In genomic region chr6:112471644-112472043, GRCm38 (mm10) we compare ENCODE assay signal across 27 mouse cellular contexts. TPM values are rescaled to one million over a fixed set of nuclear protein-coding genes. Genes with fewer than 3 reads are reported as not detected.
DNase-seq lines count a peak whose midpoint lies in the region; ATAC-seq and TF ChIP-seq lines count a peak whose summit lies in the region.
"Had no signal": no experiment of that assay in that cellular context is flagged by ENCODE, and none has a peak within 500 bp of the region (broad histone marks: within the 10 kb centered on the region; RNA-seq: fewer than 3 reads in every experiment).

No protein-coding gene starts in this region.

- no peaks in the 10 kb centered on the region for H3K9me3 ChIP-seq in kidney, embryonic 16.5 days (ENCODE audit: low read length)
- H3K9me3 ChIP-seq in G1E (replicated peaks): peaks cover 51% of the 10 kb centered on the region
- H3K9me3 ChIP-seq: forebrain, embryonic 10.5 days; forebrain, embryonic 13.5 days; heart, embryonic 10.5 days; heart, embryonic 13.5 days; hindbrain, embryonic 12.5 days; intestine, embryonic 15.5 days had no signal

- H3K27ac ChIP-seq in kidney, embryonic 16.5 days (ENCODE audit: low read length): peak overlapping the region; percentile 55; the same call in 1 of the 2 replicates
- H3K27ac ChIP-seq: forebrain, embryonic 10.5 days; forebrain, embryonic 13.5 days; heart, adult 2 months; heart, embryonic 10.5 days; heart, embryonic 13.5 days; hindbrain, embryonic 12.5 days; intestine, embryonic 15.5 days had no signal

- WGBS in kidney, embryonic 16.5 days: 71% methylated on average over 4 of the region's 4 CpGs

- no peaks in the 10 kb centered on the region for H3K36me3 ChIP-seq in kidney, embryonic 16.5 days (ENCODE audit: insufficient read depth, low read length)
- no peaks in the 10 kb centered on the region for H3K36me3 ChIP-seq in G1E (replicated peaks)
- H3K36me3 ChIP-seq: forebrain, embryonic 10.5 days; hindbrain, embryonic 12.5 days; intestine, embryonic 15.5 days had no signal

- no peak for ATAC-seq in kidney, embryonic 16.5 days (ENCODE audit: low FRiP score, low TSS enrichment)
- ATAC-seq in G1E (ENCODE audit: extremely low read depth, insufficient number of reproducible peaks, low FRiP score, poor library complexity, severe bottlenecking): no peak
- peak; percentile 77 for ATAC-seq in granulocyte monocyte progenitor cell, adult 5-6 weeks (replicated peaks; ENCODE audit: poor library complexity, severe bottlenecking)
- ATAC-seq in megakaryocyte progenitor cell, adult 5-6 weeks (replicated peaks; ENCODE audit: poor library complexity): peak; percentile 55
- ATAC-seq: forebrain, embryonic 13.5 days; forebrain, embryonic 16.5 days; hindbrain, embryonic 16.5 days; intestine, embryonic 15.5 days; Patski had no signal

- DNase-seq in kidney, adult 11 months: no peak
- DNase-seq in G1E (ENCODE audit: low spot score): no peak
- DNase-seq in urinary bladder, postnatal 25 days (ENCODE audit: low spot score): no peak
- no peak for DNase-seq in cerebellum, adult 9-10 months
- DNase-seq: adrenal gland, adult 2 months; adrenal gland, postnatal 14 days; cerebellum, adult 11 months; cerebellum, adult 2 months; cerebellum, postnatal 10 days; cerebellum, postnatal 36 days; gastrocnemius, postnatal 25 days; heart, adult 2 months; heart, postnatal 14 days; heart, postnatal 4 days had no signal

- no peaks in the 10 kb centered on the region for H3K27me3 ChIP-seq in kidney, embryonic 16.5 days (ENCODE audit: insufficient read depth, low read length)
- H3K27me3 ChIP-seq in G1E (ENCODE audit: insufficient read depth, low read length): no peaks in the 10 kb centered on the region
- H3K27me3 ChIP-seq: forebrain, embryonic 13.5 days; heart, embryonic 13.5 days; hindbrain, embryonic 12.5 days; intestine, embryonic 15.5 days had no signal

- H3K9ac ChIP-seq in kidney, embryonic 16.5 days (replicated peaks; ENCODE audit: low read length): no peak overlapping the region
- H3K9ac ChIP-seq: forebrain, embryonic 13.5 days; heart, embryonic 13.5 days; hindbrain, embryonic 12.5 days; intestine, embryonic 15.5 days had no signal

- no peak overlapping the region for H3K4me3 ChIP-seq in kidney, embryonic 16.5 days (ENCODE audit: low read length)
- 0 out of 2 replicates have a peak overlapping the region, but pooled peaks have one; percentile 20 for H3K4me3 ChIP-seq in G1E (ENCODE audit: low read depth, low read length)
- H3K4me3 ChIP-seq: forebrain, embryonic 10.5 days; forebrain, embryonic 13.5 days; heart, adult 2 months; heart, embryonic 10.5 days; heart, embryonic 13.5 days; hindbrain, embryonic 12.5 days; intestine, embryonic 15.5 days had no signal

- H3K4me1 ChIP-seq in kidney, embryonic 16.5 days (ENCODE audit: insufficient read depth, low read length): no peaks in the 10 kb centered on the region
- no peaks in the 10 kb centered on the region for H3K4me1 ChIP-seq in G1E (ENCODE audit: insufficient read depth, low read depth, low read length)
- H3K4me1 ChIP-seq: forebrain, embryonic 13.5 days; heart, embryonic 10.5 days; heart, embryonic 13.5 days; hindbrain, embryonic 12.5 days; intestine, embryonic 15.5 days had no signal

- H3K4me2 ChIP-seq in kidney, embryonic 16.5 days (replicated peaks; ENCODE audit: low read depth, low read length): no peak overlapping the region
- H3K4me2 ChIP-seq: forebrain, embryonic 13.5 days; heart, embryonic 13.5 days; hindbrain, embryonic 12.5 days; intestine, embryonic 15.5 days had no signal

- no peak for TF ChIP-seq CTCF in G1E (IDR thresholded peaks at IDR 0.05; ENCODE audit: low read depth, low read length)

RNA-seq across cellular contexts. Expression of gene Cav3, which starts 12.3 kb away (rescaled TPM):
- polyA plus RNA-seq in kidney, embryonic 16.5 days (2015; fragmentation: Nextera tagmentation; extraction: Ambion mirVana): 2.3 and 3.2 TPM in 2 replicates
- total RNA-seq in G1E (2014; fragmentation: Nextera tagmentation) (not detected in 2 replicates), G1E (2017) (not detected in 2 replicates)
- polyA plus RNA-seq in G1E (2012): not detected in 2 replicates
- not detected in 2 replicates for total RNA-seq in granulocyte monocyte progenitor cell, adult 5-6 weeks (2014; fragmentation: Nextera tagmentation)
- total RNA-seq in granulocyte monocyte progenitor cell, adult 5-6 weeks (2017): not detected in 2 replicates
- not detected in 2 replicates for total RNA-seq in megakaryocyte progenitor cell, adult 5-6 weeks (2015)
- not detected in 2 replicates for total RNA-seq in megakaryocyte progenitor cell, adult 5-6 weeks (2017)
- total RNA-seq: adrenal gland, adult 2 months; adrenal gland, postnatal 14 days; ES-E14 had no signal
- polyA plus RNA-seq: forebrain, embryonic 10.5 days; forebrain, embryonic 13.5 days; forebrain, embryonic 16.5 days; hindbrain, embryonic 16.5 days; Patski had no signal

RNA-seq across cellular contexts. Expression of gene Oxtr, which starts 18.1 kb away (rescaled TPM):
- polyA plus RNA-seq in kidney, embryonic 16.5 days (2015; fragmentation: Nextera tagmentation; extraction: Ambion mirVana): 6.4 and 7.2 TPM in 2 replicates
- not detected in 2 replicates for total RNA-seq in G1E (2014; fragmentation: Nextera tagmentation)
- 0.06 and 0.27 TPM in 2 replicates for total RNA-seq in G1E (2017)
- polyA plus RNA-seq in G1E (2012): 0.01 TPM in 1 of 2 replicates, not detected in the other
- not detected in 2 replicates for total RNA-seq in granulocyte monocyte progenitor cell, adult 5-6 weeks (2014; fragmentation: Nextera tagmentation)
- total RNA-seq in granulocyte monocyte progenitor cell, adult 5-6 weeks (2017): not detected in 2 replicates
- total RNA-seq in megakaryocyte progenitor cell, adult 5-6 weeks (2015): 0.05 TPM in 1 of 2 replicates, not detected in the other
- total RNA-seq in megakaryocyte progenitor cell, adult 5-6 weeks (2017): 0.04 TPM in 1 of 2 replicates, not detected in the other

Comparison
In these comparisons a context has a peak if more than half of its experiments do, and no peak if none do; other contexts are left out.
1. ATAC-seq: peak in granulocyte monocyte progenitor cell, adult 5-6 weeks (single experiment) and megakaryocyte progenitor cell, adult 5-6 weeks (single experiment); none in kidney, embryonic 16.5 days (single experiment) and G1E (single experiment).